Mouse (Mus musculus) neural tube, embryonic 13.5 days (tissue): ENCODE data around the gene Ramp1. TPM values are rescaled to one million over a fixed set of nuclear protein-coding genes. Genes with fewer than 3 reads are reported as not detected.

Source experiments
- ATAC-seq: fragments of 200-750 bp; cut with Nextera tagmentation; 2 replicates; pipeline ENCODE4 v1.8.0; 2017; ENCODE audit warnings: low read depth, mild to moderate bottlenecking, moderate TSS enrichment, moderate library complexity
- H3K27ac ChIP-seq: fragments of 300-500 bp; sonication (generic); replicated peaks from 2 replicates; pipeline ENCODE4 v1.5.1; 2015; ENCODE audit warnings: moderate library complexity, mild to moderate bottlenecking, inconsistent platforms
- H3K27me3 ChIP-seq: fragments of 300-500 bp; sonication (generic); 2 replicates; pipeline ENCODE4 v1.6.1; 2015; ENCODE audit warnings: mild to moderate bottlenecking, inconsistent platforms
- H3K36me3 ChIP-seq: fragments of 300-500 bp; sonication (generic); 2 replicates; pipeline ENCODE4 v1.6.1; 2015; ENCODE audit warnings: mild to moderate bottlenecking, inconsistent platforms
- H3K4me1 ChIP-seq: fragments of 300-500 bp; sonication (generic); replicated peaks from 2 replicates; pipeline ENCODE4 v1.6.1; 2015; ENCODE audit warnings: inconsistent platforms
- H3K4me2 ChIP-seq: fragments of 300-500 bp; sonication (generic); 2 replicates; pipeline ENCODE4 v1.6.1; 2015; ENCODE audit warnings: inconsistent platforms, mild to moderate bottlenecking, moderate library complexity
- H3K4me3 ChIP-seq: fragments of 300-500 bp; sonication (generic); 2 replicates; pipeline ENCODE4 v1.5.1; 2015; ENCODE audit warnings: mild to moderate bottlenecking, inconsistent platforms
- H3K9ac ChIP-seq: fragments of 300-500 bp; sonication (generic); 2 replicates; pipeline ENCODE4 v1.6.1; 2015; ENCODE audit warnings: moderate library complexity, mild to moderate bottlenecking, inconsistent platforms
- H3K9me3 ChIP-seq: fragments of 300-500 bp; sonication (generic); 2 replicates; pipeline ENCODE4 v1.6.1; 2016; ENCODE audit warnings: inconsistent platforms
- WGBS: fragments of 180-500 bp; shearing (Covaris S2); methylation state at CpG from one replicate; pipeline ENCODE4 v1.1.7; 2015; 5-methylcytosine and 5-hydroxymethylcytosine counted together
- polyA plus RNA-seq: library from polyadenylated mRNA; unstranded; fragments of >200 nt; fragmentation: Nextera tagmentation; extraction: Ambion mirVana; gene quantifications from 2 replicates; pipeline ENCODE4 v1.2.1, GENCODE M21; 2015

Ramp1 gene
- 2.7 and 3.2 TPM in 2 replicates for polyA plus RNA-seq

- H3K27ac ChIP-seq: no peak within 1 kb of the TSS
- H3K9ac ChIP-seq: peak within 1 kb of the TSS; percentile 68
- H3K4me1 ChIP-seq: peaks cover 14% of the 10 kb centered on the region
- no peaks in the 10 kb centered on the region for H3K9me3 ChIP-seq
- peaks cover 35% of the 10 kb centered on the region for H3K27me3 ChIP-seq
- ATAC-seq: peak; percentile 61
- H3K4me2 ChIP-seq: peak within 1 kb of the TSS; percentile 65
- no peaks in the 10 kb centered on the region for H3K36me3 ChIP-seq
- WGBS: 7% methylated on average over 37 of the region's 37 CpGs
- H3K4me3 ChIP-seq: peak within 1 kb of the TSS; percentile 35
These were observed at the start of gene Ramp1 for GRCm38 (mm10) chr1:91179533-91180173. Gene Ramp1 (plus strand): TSS chr1:91179822.

- H3K9ac ChIP-seq: no peak overlapping the region
- ATAC-seq: no peak
- no peaks in the 10 kb centered on the region for H3K4me1 ChIP-seq
- no peaks in the 10 kb centered on the region for H3K36me3 ChIP-seq
- 84% methylated on average over 2 of the region's 2 CpGs for WGBS
- H3K27me3 ChIP-seq: no peaks in the 10 kb centered on the region
- no peak overlapping the region for H3K4me3 ChIP-seq
- H3K9me3 ChIP-seq: no peaks in the 10 kb centered on the region
- no peak overlapping the region for H3K4me2 ChIP-seq
- no peak overlapping the region for H3K27ac ChIP-seq
These were observed 42.6 kb upstream of the Ramp1 start for GRCm38 (mm10) chr1:91137036-91137435.

- H3K9ac ChIP-seq: no peak within 1 kb of the TSS
These were observed 34.8 kb upstream of the Ramp1 start, which contains the start of gene Rbm44 for GRCm38 (mm10) chr1:91144813-91145212. Gene Rbm44 (plus strand): TSS chr1:91145089.

GRCm38 (mm10) chr1:91151509-91151908 lies 28.1 kb upstream of the Ramp1 start:
- no peak overlapping the region for H3K4me2 ChIP-seq
- H3K36me3 ChIP-seq: no peaks in the 10 kb centered on the region
- no peaks in the 10 kb centered on the region for H3K27me3 ChIP-seq
- no peak overlapping the region for H3K4me3 ChIP-seq
- H3K9ac ChIP-seq: no peak overlapping the region
- no peak overlapping the region for H3K27ac ChIP-seq
- 70% methylated on average over 2 of the region's 2 CpGs for WGBS
- H3K4me1 ChIP-seq: no peaks in the 10 kb centered on the region
- no peak for ATAC-seq
- H3K9me3 ChIP-seq: no peaks in the 10 kb centered on the region

More at GRCm38 (mm10) chr1:91144813-91145212, 34.8 kb upstream of the Ramp1 start, which contains the start of gene Rbm44:
- H3K9me3 ChIP-seq: no peaks in the 10 kb centered on the region
- WGBS: 70% methylated on average over 20 of the region's 20 CpGs
- H3K36me3 ChIP-seq: no peaks in the 10 kb centered on the region
- H3K27ac ChIP-seq: no peak within 1 kb of the TSS
- no peak within 1 kb of the TSS for H3K4me3 ChIP-seq
- ATAC-seq: no peak
- H3K4me2 ChIP-seq: no peak within 1 kb of the TSS
- H3K27me3 ChIP-seq: no peaks in the 10 kb centered on the region
- H3K4me1 ChIP-seq: no peaks in the 10 kb centered on the region

GRCm38 (mm10) chr1:91166798-91167197 lies 12.8 kb upstream of the Ramp1 start:
- 89% methylated on average over 6 of the region's 6 CpGs for WGBS
- no peaks in the 10 kb centered on the region for H3K4me1 ChIP-seq

GRCm38 (mm10) chr1:91169157-91169556 lies 10.5 kb upstream of the Ramp1 start:
- Histone ChIP-seq H3K4me1 (no peaks in the 10 kb centered on the region), H3K9ac (no peak overlapping the region), H3K27me3 (no peaks in the 10 kb centered on the region), H3K27ac (no peak overlapping the region), H3K4me3 (no peak overlapping the region), H3K36me3 (no peaks in the 10 kb centered on the region), H3K9me3 (no peaks in the 10 kb centered on the region), H3K4me2 (no peak overlapping the region)
- WGBS: 90% methylated on average over 4 of the region's 4 CpGs
- no peak for ATAC-seq

More at GRCm38 (mm10) chr1:91166798-91167197, 12.8 kb upstream of the Ramp1 start:
- Histone ChIP-seq H3K4me2 (no peak overlapping the region), H3K27ac (no peak overlapping the region), H3K4me3 (no peak overlapping the region), H3K36me3 (no peaks in the 10 kb centered on the region), H3K27me3 (no peaks in the 10 kb centered on the region), H3K9ac (no peak overlapping the region), H3K9me3 (no peaks in the 10 kb centered on the region)
- ATAC-seq: no peak

GRCm38 (mm10) chr1:91174796-91175195 lies 4.8 kb upstream of the Ramp1 start:
- H3K36me3 ChIP-seq: no peaks in the 10 kb centered on the region
- H3K27me3 ChIP-seq: peaks cover 12% of the 10 kb centered on the region
- no peak overlapping the region for H3K9ac ChIP-seq
- H3K4me3 ChIP-seq: no peak overlapping the region
- H3K27ac ChIP-seq: no peak overlapping the region
- WGBS: 96% methylated on average over 5 of the region's 5 CpGs
- no peaks in the 10 kb centered on the region for H3K9me3 ChIP-seq
- no peak for ATAC-seq
- H3K4me2 ChIP-seq: no peak overlapping the region
- peaks cover 4% of the 10 kb centered on the region for H3K4me1 ChIP-seq

- H3K27ac ChIP-seq: no peak overlapping the region
- no peak overlapping the region for H3K4me2 ChIP-seq
- H3K9ac ChIP-seq: no peak overlapping the region
- H3K27me3 ChIP-seq: peaks cover 23% of the 10 kb centered on the region
- H3K4me1 ChIP-seq: peaks cover 14% of the 10 kb centered on the region
- H3K9me3 ChIP-seq: no peaks in the 10 kb centered on the region
- no peaks in the 10 kb centered on the region for H3K36me3 ChIP-seq
- WGBS: 56% methylated on average over 3 of the region's 3 CpGs
- no peak for ATAC-seq
- no peak overlapping the region for H3K4me3 ChIP-seq
These were observed 3.6 kb upstream of the Ramp1 start for GRCm38 (mm10) chr1:91176026-91176425.

- Histone ChIP-seq H3K9me3 (no peaks in the 10 kb centered on the region), H3K27ac (no peak overlapping the region), H3K9ac (no peak overlapping the region), H3K36me3 (no peaks in the 10 kb centered on the region), H3K27me3 (peaks cover 27% of the 10 kb centered on the region), H3K4me1 (peaks cover 14% of the 10 kb centered on the region), H3K4me2 (no peak overlapping the region), H3K4me3 (no peak overlapping the region)
- WGBS: 73% methylated on average over 4 of the region's 4 CpGs
- no peak for ATAC-seq
These were observed 2.8 kb upstream of the Ramp1 start for GRCm38 (mm10) chr1:91176871-91177270.

- Histone ChIP-seq H3K4me1 (peaks cover 14% of the 10 kb centered on the region), H3K9ac (no peak overlapping the region), H3K27ac (no peak overlapping the region), H3K27me3 (peaks cover 35% of the 10 kb centered on the region), H3K4me2 (no peak overlapping the region), H3K4me3 (no peak overlapping the region), H3K9me3 (no peaks in the 10 kb centered on the region), H3K36me3 (no peaks in the 10 kb centered on the region)
- 29% methylated on average over 5 of the region's 5 CpGs for WGBS
- ATAC-seq: peak; percentile 56; the same call in 1 of the 2 replicates
These were observed 536 bp upstream of the Ramp1 start for GRCm38 (mm10) chr1:91179086-91179485.

- H3K9me3 ChIP-seq: no peaks in the 10 kb centered on the region
- no peaks in the 10 kb centered on the region for H3K36me3 ChIP-seq
- peak overlapping the region; percentile 35 for H3K4me3 ChIP-seq
- peak overlapping the region; percentile 68 for H3K9ac ChIP-seq
- H3K4me2 ChIP-seq: peak overlapping the region; percentile 65
- peak; percentile 27; the same call in 1 of the 2 replicates for ATAC-seq
- peaks cover 35% of the 10 kb centered on the region for H3K27me3 ChIP-seq
- peaks cover 14% of the 10 kb centered on the region for H3K4me1 ChIP-seq
- WGBS: 7% methylated on average over 14 of the region's 14 CpGs
- H3K27ac ChIP-seq: no peak overlapping the region
These were observed 548 bp downstream of the Ramp1 start for GRCm38 (mm10) chr1:91180174-91180565.

GRCm38 (mm10) chr1:91180723-91181122 lies 1.1 kb downstream of the Ramp1 start:
- 76% methylated on average over 6 of the region's 6 CpGs for WGBS
- Histone ChIP-seq H3K36me3 (no peaks in the 10 kb centered on the region), H3K4me2 (peak overlapping the region; percentile 65; the same call in 1 of the 2 replicates), H3K27ac (no peak overlapping the region), H3K9ac (no peak overlapping the region), H3K4me1 (peaks cover 14% of the 10 kb centered on the region), H3K4me3 (no peak overlapping the region), H3K9me3 (no peaks in the 10 kb centered on the region), H3K27me3 (peaks cover 35% of the 10 kb centered on the region)
- no peak for ATAC-seq

- Histone ChIP-seq H3K27ac (no peak overlapping the region), H3K4me3 (no peak overlapping the region), H3K36me3 (no peaks in the 10 kb centered on the region), H3K27me3 (peaks cover 35% of the 10 kb centered on the region), H3K4me2 (no peak overlapping the region), H3K4me1 (peaks cover 14% of the 10 kb centered on the region), H3K9me3 (no peaks in the 10 kb centered on the region), H3K9ac (no peak overlapping the region)
- ATAC-seq: no peak
- WGBS: 56% methylated on average over 5 of the region's 5 CpGs
These were observed 1.6 kb downstream of the Ramp1 start for GRCm38 (mm10) chr1:91181261-91181660.
